In genomic region chr2:173340044-173340601, GRCm38 (mm10) we compare ENCODE assay signal across 8 mouse cellular contexts.
DNase-seq lines count a peak whose midpoint lies in the region; ATAC-seq lines count a peak whose summit lies in the region.

No protein-coding gene starts in this region.

- WGBS in lung, embryonic 16.5 days: 6% methylated on average over 26 of the region's 26 CpGs
- WGBS in hindbrain, embryonic 11.5 days: 1% methylated on average over 26 of the region's 26 CpGs
- 10% methylated on average over 26 of the region's 26 CpGs for WGBS in stomach, embryonic 15.5 days

- H3K36me3 ChIP-seq in lung, embryonic 16.5 days (ENCODE audit: control insufficient read depth, insufficient read depth, low read length): no peaks in the 10 kb centered on the region
- H3K36me3 ChIP-seq in hindbrain, embryonic 11.5 days (ENCODE audit: control insufficient read depth, insufficient read depth, low read length): no peaks in the 10 kb centered on the region
- no peaks in the 10 kb centered on the region for H3K36me3 ChIP-seq in stomach, embryonic 15.5 days

- H3K9me3 ChIP-seq in lung, embryonic 16.5 days (ENCODE audit: control insufficient read depth, low read length): no peaks in the 10 kb centered on the region
- no peaks in the 10 kb centered on the region; the same call in 1 of the 2 replicates for H3K9me3 ChIP-seq in hindbrain, embryonic 11.5 days (ENCODE audit: control insufficient read depth, low read length)
- H3K9me3 ChIP-seq in stomach, embryonic 15.5 days: no peaks in the 10 kb centered on the region

- H3K4me2 ChIP-seq in lung, embryonic 16.5 days (ENCODE audit: low read depth, low read length): peak overlapping the region; percentile 41
- H3K4me2 ChIP-seq in hindbrain, embryonic 11.5 days (replicated peaks; ENCODE audit: low read depth, low read length): peak overlapping the region; percentile 40
- H3K4me2 ChIP-seq in stomach, embryonic 15.5 days: peak overlapping the region; percentile 38

- ATAC-seq in lung, embryonic 16.5 days (ENCODE audit: low read depth): peak; percentile 37
- ATAC-seq in hindbrain, embryonic 11.5 days (ENCODE audit: low FRiP score): peak; percentile 70
- peak; percentile 54; the same call in 1 of the 2 replicates for ATAC-seq in stomach, embryonic 15.5 days (ENCODE audit: insufficient read depth, low FRiP score, low read depth)

- peak overlapping the region; percentile 5; the same call in 1 of the 2 replicates for H3K4me3 ChIP-seq in lung, embryonic 16.5 days (ENCODE audit: low read length)
- 0 out of 2 replicates have a peak overlapping the region, but pooled peaks have one; percentile 6 for H3K4me3 ChIP-seq in hindbrain, embryonic 11.5 days (ENCODE audit: low read depth, low read length)
- H3K4me3 ChIP-seq in stomach, embryonic 15.5 days (replicated peaks): no peak overlapping the region

- DNase-seq in adrenal gland, postnatal 10 days: peak; percentile 23
- no peak for DNase-seq in adrenal gland, postnatal 4 days (ENCODE audit: low spot score in 2 of 2)
- no peak for DNase-seq in lung, postnatal 25 days (ENCODE audit: low spot score)
- DNase-seq in hindbrain, embryonic 11.5 days (ENCODE audit: low spot score): peak; percentile 58
- peak; percentile 74 for DNase-seq in lung, postnatal 10 days
- DNase-seq in spleen, postnatal 10 days (ENCODE audit: low spot score in 2 of 2): no peak

- 0 out of 2 replicates have a peak overlapping the region, but pooled peaks have one; percentile 1 for H3K9ac ChIP-seq in lung, embryonic 16.5 days (ENCODE audit: low read length)
- no peak overlapping the region for H3K9ac ChIP-seq in hindbrain, embryonic 11.5 days (ENCODE audit: low read depth, low read length)
- H3K9ac ChIP-seq in stomach, embryonic 15.5 days: no peak overlapping the region

- no peaks in the 10 kb centered on the region for H3K27me3 ChIP-seq in lung, embryonic 16.5 days (ENCODE audit: control insufficient read depth, insufficient read depth, low read depth, low read length)
- H3K27me3 ChIP-seq in hindbrain, embryonic 11.5 days (ENCODE audit: control insufficient read depth, insufficient read depth, low read length): 0 out of 2 replicates have a peak, but pooled peaks cover 2% of the 10 kb centered on the region
- H3K27me3 ChIP-seq in stomach, embryonic 15.5 days (replicated peaks): 0 out of 2 replicates have a peak, but pooled peaks cover 4% of the 10 kb centered on the region

- peaks cover 51% of the 10 kb centered on the region for H3K4me1 ChIP-seq in lung, embryonic 16.5 days (replicated peaks; ENCODE audit: control insufficient read depth, insufficient read depth, low read length)
- peaks cover 15% of the 10 kb centered on the region for H3K4me1 ChIP-seq in hindbrain, embryonic 11.5 days (replicated peaks; ENCODE audit: control insufficient read depth, insufficient read depth, low read length)
- H3K4me1 ChIP-seq in stomach, embryonic 15.5 days: peaks cover 40% of the 10 kb centered on the region

- H3K27ac ChIP-seq in lung, embryonic 16.5 days (ENCODE audit: low read length): peak overlapping the region; percentile 0
- H3K27ac ChIP-seq in hindbrain, embryonic 11.5 days (ENCODE audit: low read depth, low read length): 0 out of 2 replicates have a peak overlapping the region, but pooled peaks have one; percentile 25
- peak overlapping the region; percentile 72 for H3K27ac ChIP-seq in stomach, embryonic 15.5 days

Comparison
In these comparisons a context has a peak if more than half of its experiments do, and no peak if none do; other contexts are left out.
1. DNase-seq: peak in adrenal gland, postnatal 10 days (single experiment), hindbrain, embryonic 11.5 days (single experiment) and lung, postnatal 10 days (single experiment); none in adrenal gland, postnatal 4 days (0 of 2), lung, postnatal 25 days (single experiment) and spleen, postnatal 10 days (0 of 2).
2. H3K27ac ChIP-seq: peak in every context shown above with its lines; median percentile 72 in stomach, embryonic 15.5 days; 25 in hindbrain, embryonic 11.5 days; 0 in lung, embryonic 16.5 days.
3. Peak in every context shown above with its lines, with median percentiles within 50 percentile points of each other: ATAC-seq and H3K4me2 ChIP-seq.